Mouse (Mus musculus) hindbrain, embryonic 10.5 days (tissue): Measurements from ENCODE around the gene Akt1. TPM values are rescaled to one million over a fixed set of nuclear protein-coding genes. Genes with fewer than 3 reads are reported as not detected.

Source experiments
- DNase-seq: peaks from one replicate; pipeline ENCODE4 v3.0.0-alpha.2; 2017; ENCODE audit warnings: low spot score
- H3K27ac ChIP-seq: fragments of 300-500 bp; sonication (generic); 2 replicates; pipeline ENCODE4 v1.5.1; 2016; ENCODE audit warnings: mild to moderate bottlenecking, moderate library complexity
- H3K27me3 ChIP-seq: fragments of 300-500 bp; sonication (generic); 2 replicates; pipeline ENCODE4 v1.6.1; 2016; ENCODE audit warnings: mild to moderate bottlenecking; ENCODE audit not compliant: poor library complexity, insufficient read depth, severe bottlenecking
- H3K36me3 ChIP-seq: fragments of 300-500 bp; sonication (generic); 2 replicates; pipeline ENCODE4 v1.6.1; 2016; ENCODE audit warnings: mild to moderate bottlenecking, moderate library complexity
- H3K4me1 ChIP-seq: fragments of 300-500 bp; sonication (generic); replicated peaks from 2 replicates; pipeline ENCODE4 v1.6.1; 2016; ENCODE audit warnings: mild to moderate bottlenecking
- H3K4me3 ChIP-seq: fragments of 300-500 bp; sonication (generic); 2 replicates; pipeline ENCODE4 v1.5.1; 2016; ENCODE audit warnings: mild to moderate bottlenecking, moderate library complexity
- H3K9me3 ChIP-seq: fragments of 300-500 bp; sonication (generic); 2 replicates; pipeline ENCODE4 v1.6.1; 2016; ENCODE audit warnings: mild to moderate bottlenecking, moderate library complexity
- WGBS: fragments of 180-500 bp; shearing (Covaris S2); methylation state at CpG from one replicate; pipeline ENCODE4 v1.1.7; 2016; 5-methylcytosine and 5-hydroxymethylcytosine counted together
- polyA plus RNA-seq: library from polyadenylated mRNA; unstranded; fragments of >200 nt; fragmentation: Nextera tagmentation; extraction: Ambion mirVana; gene quantifications from 2 replicates; pipeline ENCODE4 v1.2.1, GENCODE M21; 2016

Gene Akt1
- polyA plus RNA-seq, 1 experiment from 2014 or later: 56.8 TPM

DNA sequence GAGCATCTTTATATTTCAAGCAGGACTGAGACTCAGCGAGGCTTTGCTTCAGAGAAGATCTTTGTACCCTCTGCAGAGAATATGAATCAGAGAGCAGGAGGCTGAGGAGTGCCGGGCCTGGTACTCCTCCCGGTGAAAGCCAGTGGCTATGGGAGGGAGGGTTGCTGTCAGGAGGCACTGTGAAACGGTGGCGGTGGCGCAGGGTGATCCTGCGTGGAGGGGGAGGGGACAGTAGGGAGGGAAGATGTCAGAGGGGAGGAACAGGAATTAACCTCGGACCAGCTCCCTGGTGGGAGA, 32.8 kb upstream of the Akt1 start:
- Histone ChIP-seq H3K36me3 (no peaks in the 10 kb centered on the region), H3K4me3 (no peak overlapping the region; the same call in 1 of the 2 replicates), H3K27ac (peak overlapping the region; percentile 35), H3K27me3 (peaks cover 52% of the 10 kb centered on the region), H3K4me1 (peaks cover 12% of the 10 kb centered on the region), H3K9me3 (no peaks in the 10 kb centered on the region)
- WGBS: 19% methylated on average over 8 of the region's 8 CpGs
- no peak for DNase-seq

DNA sequence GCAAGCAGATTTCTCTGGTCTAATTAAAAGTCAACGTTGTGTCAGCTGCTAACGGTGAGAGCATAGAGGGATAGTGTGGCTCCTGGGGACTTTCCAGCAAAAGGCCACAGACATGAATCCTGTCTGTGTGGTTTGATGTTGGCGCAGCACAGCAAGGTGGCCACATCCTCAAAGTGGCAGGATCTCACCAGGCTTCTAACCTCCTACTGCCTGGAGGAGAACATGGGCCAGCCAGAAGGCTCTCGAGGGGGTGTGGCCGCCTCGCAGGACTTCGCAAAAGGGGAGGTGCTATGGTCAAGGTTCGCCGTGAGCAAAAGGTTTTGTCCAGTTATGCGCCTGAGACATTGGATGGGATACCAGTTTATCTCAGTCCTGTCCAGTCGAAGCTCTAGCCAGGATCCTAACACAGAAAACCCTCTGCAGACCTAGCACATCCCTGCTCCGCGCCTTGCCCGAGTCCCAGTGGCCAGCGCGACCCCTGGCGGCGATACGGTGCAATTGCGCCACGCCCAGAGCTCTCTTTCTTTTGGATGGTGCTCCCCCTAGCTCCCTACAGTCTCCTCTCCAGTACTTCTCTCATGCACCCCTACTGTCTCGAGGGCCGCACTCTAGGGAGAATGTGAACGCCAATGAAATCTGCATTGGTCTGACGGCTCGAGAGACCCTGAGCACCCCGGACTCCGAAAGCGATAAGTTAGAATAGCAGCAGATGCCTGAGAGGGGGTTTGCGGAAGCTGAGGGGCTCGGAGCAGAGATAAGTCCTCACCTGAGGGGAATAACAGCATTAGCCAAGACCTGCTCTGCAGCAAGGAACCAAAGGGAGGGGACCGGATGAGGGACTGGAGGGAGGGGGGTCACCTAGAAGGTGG, 32.3 kb upstream of the Akt1 start:
- Histone ChIP-seq H3K27ac (peak overlapping the region; percentile 35), H3K27me3 (peaks cover 58% of the 10 kb centered on the region), H3K36me3 (no peaks in the 10 kb centered on the region), H3K4me3 (peak overlapping the region; percentile 27), H3K9me3 (no peaks in the 10 kb centered on the region), H3K4me1 (peaks cover 12% of the 10 kb centered on the region)
- WGBS: 15% methylated on average over 32 of the region's 32 CpGs
- peak; percentile 91 for DNase-seq

DNA sequence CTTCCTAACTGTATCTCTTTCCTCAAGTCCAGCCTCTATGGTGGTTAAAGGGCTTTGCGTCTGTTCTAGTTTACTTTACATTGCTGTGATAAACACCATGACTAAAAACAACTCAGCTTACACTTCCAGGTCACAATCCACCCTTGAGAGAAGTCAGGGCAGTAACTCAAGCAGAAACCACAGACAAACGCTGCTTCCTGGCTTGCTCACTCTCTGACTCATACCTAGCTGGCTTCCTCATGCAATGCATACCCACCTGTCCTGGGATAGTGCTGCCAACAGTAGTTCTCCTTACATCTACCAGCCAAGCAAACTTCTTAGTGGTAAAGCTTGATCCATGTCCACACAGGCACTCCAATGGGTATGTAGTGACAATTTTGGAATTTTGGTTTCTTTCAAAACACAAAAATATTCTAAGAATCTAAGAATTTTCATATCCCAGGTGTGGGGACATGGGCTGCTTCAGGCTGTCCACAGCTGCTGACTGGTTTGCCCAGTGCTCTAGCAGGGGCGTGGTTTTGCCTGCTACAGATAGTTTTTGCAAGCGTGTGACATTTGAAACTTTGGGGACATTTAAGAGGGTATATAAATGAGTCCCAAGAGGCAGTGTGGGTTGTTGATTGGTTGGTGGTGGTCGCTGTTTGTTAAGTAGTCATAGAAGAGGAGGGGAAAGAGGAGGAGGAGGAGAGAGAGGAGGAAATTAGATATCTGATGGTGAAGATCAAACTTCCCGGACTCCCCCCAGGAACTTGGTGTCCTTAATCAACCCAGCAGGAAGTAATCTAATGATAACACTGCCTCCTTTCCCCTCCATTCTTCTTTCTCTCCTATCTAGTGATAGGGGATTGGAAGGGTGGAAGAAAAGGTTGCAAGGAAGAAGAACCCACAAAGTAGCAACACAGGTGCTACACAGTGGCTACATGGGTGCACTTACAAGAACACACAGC, 28.0 kb upstream of the Akt1 start:
- H3K36me3 ChIP-seq: no peaks in the 10 kb centered on the region
- 76% methylated on average over 6 of the region's 6 CpGs for WGBS
- H3K27ac ChIP-seq: no peak overlapping the region
- no peaks in the 10 kb centered on the region for H3K9me3 ChIP-seq
- peaks cover 70% of the 10 kb centered on the region for H3K27me3 ChIP-seq
- no peak overlapping the region for H3K4me3 ChIP-seq
- H3K4me1 ChIP-seq: peaks cover 29% of the 10 kb centered on the region
- DNase-seq: no peak

DNA sequence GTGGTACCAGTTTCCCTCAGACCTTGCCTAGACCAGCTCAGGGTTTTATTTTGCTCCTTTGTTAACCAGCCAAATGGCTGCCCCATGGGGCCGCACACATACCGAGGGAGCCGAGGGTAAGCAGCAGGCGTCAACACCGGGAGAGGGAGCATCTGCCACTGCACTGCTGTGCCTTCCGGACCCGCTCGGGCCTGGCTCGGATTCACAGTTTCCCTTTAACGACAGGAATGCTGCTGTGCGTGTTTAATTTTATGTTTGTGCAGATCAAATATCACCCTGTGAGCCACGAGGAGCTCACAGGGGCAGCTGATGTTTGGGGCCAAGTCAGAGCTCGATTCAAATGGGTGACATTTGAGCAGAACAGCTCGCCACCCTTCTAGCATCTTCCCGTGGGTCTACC, 25.8 kb upstream of the Akt1 start:
- Histone ChIP-seq H3K27ac (peak overlapping the region; percentile 67; the same call in 1 of the 2 replicates), H3K27me3 (peaks cover 68% of the 10 kb centered on the region), H3K9me3 (no peaks in the 10 kb centered on the region), H3K36me3 (no peaks in the 10 kb centered on the region), H3K4me3 (peak overlapping the region; percentile 20), H3K4me1 (peaks cover 18% of the 10 kb centered on the region)
- DNase-seq: peak; percentile 26
- 16% methylated on average over 15 of the region's 15 CpGs for WGBS

DNA sequence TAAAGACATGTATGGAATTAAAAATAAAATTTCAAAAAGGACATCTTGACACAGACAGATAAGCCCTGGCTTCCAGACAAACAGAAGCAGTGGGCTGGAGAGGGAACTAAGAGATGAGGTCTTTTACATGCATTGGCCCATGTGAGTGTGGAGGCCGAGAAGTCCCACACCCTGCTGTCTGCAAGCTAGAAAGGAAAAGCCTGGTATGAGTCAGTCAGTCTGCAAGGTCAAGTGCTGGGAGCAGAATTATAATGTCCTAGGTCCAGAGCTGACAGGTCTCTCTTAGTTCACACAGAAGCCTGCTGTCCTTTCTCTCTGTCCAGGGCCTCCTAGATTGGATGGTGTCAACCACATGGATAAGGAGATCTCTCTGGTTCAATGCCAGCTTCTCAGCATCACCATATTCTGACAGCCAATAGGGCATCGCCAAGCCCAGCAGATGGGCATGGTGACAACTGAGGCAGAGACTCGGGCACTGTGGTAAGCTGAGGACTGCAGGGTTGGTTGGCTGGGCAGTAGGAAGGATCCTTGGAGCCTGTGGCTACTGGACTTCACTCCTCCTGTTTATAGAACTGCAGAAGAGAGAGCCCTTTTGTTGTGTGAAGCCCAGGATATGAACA, 22.2 kb upstream of the Akt1 start:
- no peak overlapping the region for H3K27ac ChIP-seq
- DNase-seq: no peak
- H3K4me1 ChIP-seq: peaks cover 39% of the 10 kb centered on the region
- WGBS: 90% methylated on average over 3 of the region's 3 CpGs
- no peaks in the 10 kb centered on the region for H3K36me3 ChIP-seq
- H3K4me3 ChIP-seq: no peak overlapping the region
- H3K9me3 ChIP-seq: no peaks in the 10 kb centered on the region
- peaks cover 51% of the 10 kb centered on the region for H3K27me3 ChIP-seq

DNA sequence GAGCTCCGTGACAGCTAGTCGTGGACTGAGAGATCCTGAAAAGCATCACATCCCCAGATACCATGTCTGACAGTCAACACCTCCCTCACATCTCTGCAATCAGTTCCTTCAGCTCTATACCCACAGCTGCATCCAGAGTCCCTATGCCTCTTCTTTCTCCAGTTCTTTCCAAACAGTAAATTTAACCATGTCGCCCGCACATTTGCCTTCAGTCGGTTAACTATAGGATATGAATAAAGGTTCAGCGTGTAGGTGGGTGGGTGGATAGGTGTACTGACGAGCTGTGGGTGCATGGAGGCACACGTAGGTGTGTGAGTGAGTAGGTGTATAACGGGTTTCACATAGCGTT, 19.4 kb upstream of the Akt1 start:
- 86% methylated on average over 10 of the region's 10 CpGs for WGBS
- no peak for DNase-seq
- Histone ChIP-seq H3K4me3 (peak overlapping the region; percentile 70), H3K9me3 (no peaks in the 10 kb centered on the region), H3K27ac (peak overlapping the region; percentile 95), H3K27me3 (peaks cover 23% of the 10 kb centered on the region), H3K4me1 (peaks cover 32% of the 10 kb centered on the region), H3K36me3 (no peaks in the 10 kb centered on the region)

DNA sequence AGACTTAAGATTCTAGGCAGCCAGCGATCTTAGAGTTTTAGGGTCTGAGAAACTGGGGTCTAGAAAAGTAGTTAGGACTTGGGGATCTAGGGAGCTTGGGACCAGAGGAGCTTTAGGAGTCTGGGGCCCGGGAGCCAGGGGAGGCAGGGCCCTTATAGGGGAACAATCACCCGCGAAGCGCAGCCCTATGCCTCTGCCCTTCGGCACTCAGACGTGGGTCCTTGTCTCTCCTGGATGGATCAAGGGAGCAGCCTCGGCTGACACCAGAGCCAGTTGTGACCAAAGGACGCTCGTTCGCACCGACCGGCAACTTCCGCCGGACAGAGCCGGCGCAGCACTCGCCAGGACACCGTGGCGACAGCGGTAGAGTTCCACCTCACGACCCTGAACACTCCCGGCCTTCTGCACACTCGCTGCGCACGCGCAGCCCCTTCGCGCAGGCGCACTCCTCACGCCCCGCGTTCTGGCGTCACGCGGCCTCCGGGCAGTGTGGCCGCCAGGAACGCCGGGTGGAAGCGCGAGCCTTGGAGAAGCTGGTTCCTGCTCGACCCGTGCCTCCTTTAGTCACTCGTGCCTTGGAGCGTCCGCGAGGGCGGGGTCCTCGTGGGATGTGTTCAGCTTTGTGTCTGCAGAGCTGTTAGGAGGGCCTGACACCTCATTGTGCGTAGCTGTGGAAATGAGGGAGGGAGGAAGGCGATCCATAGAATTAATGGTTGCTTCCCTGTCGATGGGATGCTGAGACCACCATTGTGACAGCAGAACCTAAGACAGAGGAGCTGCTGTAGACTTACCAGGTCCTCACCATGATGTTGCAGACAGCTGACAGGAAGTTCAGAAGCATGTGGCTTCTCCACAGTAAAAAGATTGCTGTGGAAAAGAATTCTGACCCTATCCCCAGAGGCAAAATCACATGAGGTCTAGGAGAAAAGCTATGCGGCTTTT, 18.8 kb upstream of the Akt1 start:
- no peaks in the 10 kb centered on the region for H3K9me3 ChIP-seq
- H3K4me1 ChIP-seq: peaks cover 30% of the 10 kb centered on the region
- WGBS: 4% methylated on average over 54 of the region's 54 CpGs
- peak overlapping the region; percentile 70 for H3K4me3 ChIP-seq
- peaks cover 19% of the 10 kb centered on the region for H3K27me3 ChIP-seq
- peak; percentile 95 for DNase-seq
- H3K27ac ChIP-seq: peak overlapping the region; percentile 95
- no peaks in the 10 kb centered on the region for H3K36me3 ChIP-seq

DNA sequence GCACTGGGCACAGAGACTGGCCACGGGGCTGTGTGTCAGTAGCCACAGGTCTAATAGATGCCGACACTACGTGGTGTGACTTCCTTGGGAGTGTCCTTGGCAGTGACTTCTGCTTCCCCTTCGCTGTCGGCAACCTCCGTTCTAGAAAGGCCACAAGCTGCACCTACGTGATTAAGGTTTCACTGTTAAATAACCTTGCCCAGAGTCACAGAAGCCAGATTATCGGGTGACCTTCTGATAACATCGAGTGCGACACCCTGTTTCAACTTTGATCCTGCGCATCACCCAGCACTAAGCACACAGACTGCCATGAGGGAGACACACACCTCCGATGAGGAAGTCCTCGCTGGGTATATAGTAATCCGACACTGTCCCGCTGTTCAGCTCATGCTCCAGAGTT, 13.8 kb upstream of the Akt1 start:
- Histone ChIP-seq H3K9me3 (0 out of 2 replicates have a peak, but pooled peaks cover 4% of the 10 kb centered on the region), H3K27me3 (peaks cover 5% of the 10 kb centered on the region; the same call in 1 of the 2 replicates), H3K4me3 (no peak overlapping the region), H3K36me3 (peaks cover 15% of the 10 kb centered on the region), H3K27ac (no peak overlapping the region), H3K4me1 (peaks cover 21% of the 10 kb centered on the region)
- DNase-seq: no peak
- WGBS: 78% methylated on average over 15 of the region's 15 CpGs

DNA sequence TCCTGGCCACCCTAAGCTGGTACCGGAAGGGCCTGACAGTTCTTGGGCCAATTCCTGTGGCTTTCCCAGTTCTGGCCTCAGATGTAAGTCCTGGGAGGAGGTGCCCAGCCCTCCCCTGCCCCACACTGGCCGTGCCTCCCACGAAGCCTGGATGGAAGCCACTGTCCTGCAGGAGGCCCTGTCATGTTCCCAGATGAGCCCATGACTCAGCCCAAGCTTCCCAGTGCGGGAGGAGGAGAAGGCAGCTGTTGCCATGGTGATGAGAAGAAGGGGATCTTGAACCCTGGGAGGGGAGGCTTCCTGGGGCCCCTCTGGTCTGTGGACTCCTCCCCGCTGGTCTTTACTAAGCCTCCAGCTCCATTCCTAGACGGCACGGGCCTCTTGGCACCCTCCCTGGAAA, 8.7 kb upstream of the Akt1 start:
- Histone ChIP-seq H3K36me3 (peaks cover 37% of the 10 kb centered on the region), H3K27ac (no peak overlapping the region), H3K4me1 (peaks cover 34% of the 10 kb centered on the region), H3K9me3 (0 out of 2 replicates have a peak, but pooled peaks cover 4% of the 10 kb centered on the region), H3K27me3 (peaks cover 57% of the 10 kb centered on the region), H3K4me3 (no peak overlapping the region)
- DNase-seq: no peak
- WGBS: 53% methylated on average over 7 of the region's 7 CpGs

DNA sequence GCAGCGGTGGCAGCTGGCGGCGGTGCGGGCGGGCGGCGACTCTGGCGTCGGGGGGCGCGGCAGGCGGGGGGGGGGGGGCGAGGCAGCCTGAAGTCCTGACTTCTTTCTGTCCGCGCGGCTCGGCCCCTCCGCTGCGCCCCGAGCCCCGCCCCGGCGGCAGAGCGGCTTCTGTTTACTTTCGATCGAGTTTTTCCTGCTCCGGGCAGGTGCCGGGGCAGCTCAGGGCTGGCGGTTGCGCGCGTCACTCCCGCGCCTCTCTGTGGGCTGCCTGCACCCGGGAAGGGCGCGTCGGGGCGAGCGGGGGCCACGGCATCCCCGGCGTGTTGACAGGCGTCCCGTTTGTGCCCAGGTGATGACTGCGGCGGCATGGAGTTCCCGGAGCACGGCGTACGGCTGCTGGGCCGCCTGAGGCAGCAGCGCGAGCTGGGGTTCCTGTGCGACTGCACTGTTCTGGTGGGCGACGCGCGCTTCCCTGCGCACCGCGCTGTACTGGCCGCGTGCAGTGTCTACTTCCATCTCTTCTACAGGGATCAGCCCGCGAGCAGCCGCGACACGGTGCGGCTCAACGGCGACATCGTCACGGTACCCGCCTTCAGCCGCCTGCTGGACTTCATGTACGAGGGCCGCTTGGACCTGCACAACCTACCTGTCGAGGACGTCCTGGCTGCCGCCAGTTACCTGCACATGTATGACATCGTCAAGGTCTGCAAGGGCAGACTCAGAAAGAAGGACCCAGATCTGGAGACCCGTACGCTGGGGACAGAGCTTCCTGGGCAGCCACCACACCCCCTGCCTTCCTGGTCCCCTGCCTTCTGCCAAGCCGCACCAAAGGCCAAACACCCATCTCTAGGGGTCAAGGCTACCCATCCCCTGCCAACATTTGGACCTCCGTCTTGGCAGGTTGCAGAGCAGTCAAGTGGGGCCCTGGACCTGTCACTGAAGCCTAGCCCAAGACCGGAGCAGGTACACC, 4.6 kb upstream of the Akt1 start:
- H3K27ac ChIP-seq: peak overlapping the region; percentile 90
- peak; percentile 59 for DNase-seq
- WGBS: 3% methylated on average over 81 of the region's 87 CpGs
- peaks cover 79% of the 10 kb centered on the region for H3K27me3 ChIP-seq
- peaks cover 22% of the 10 kb centered on the region for H3K36me3 ChIP-seq
- H3K9me3 ChIP-seq: no peaks in the 10 kb centered on the region
- H3K4me3 ChIP-seq: peak overlapping the region; percentile 75
- peaks cover 62% of the 10 kb centered on the region for H3K4me1 ChIP-seq

DNA sequence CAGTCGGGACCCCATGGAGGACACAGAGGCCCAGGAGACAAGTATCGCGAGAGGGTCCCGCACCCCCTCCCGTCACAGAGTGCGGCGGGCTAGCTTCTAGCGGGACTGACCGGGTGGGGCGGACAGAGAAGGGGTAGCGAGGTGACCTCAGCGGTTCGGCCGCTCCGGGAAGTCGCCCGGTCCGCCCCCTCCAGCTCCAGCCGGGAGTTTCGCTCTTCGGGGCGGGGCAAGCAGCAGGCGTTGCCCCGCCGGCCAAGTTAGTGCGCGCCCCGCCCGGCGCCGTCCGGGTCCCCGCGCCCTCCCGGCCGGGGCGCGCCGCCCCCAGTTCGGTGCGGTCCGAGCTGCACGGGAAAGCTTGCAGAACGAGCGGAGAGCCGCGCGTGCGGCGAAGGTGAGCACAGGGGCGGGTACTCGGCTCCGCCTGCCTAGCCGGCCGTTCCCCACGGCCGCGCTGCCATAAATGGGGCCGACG, 3.9 kb upstream of the Akt1 start, which contains the start of gene Zbtb42:
TSS of gene Zbtb42 (plus strand) at position 274 of the 472 bp plus-strand sequence.
- H3K27me3 ChIP-seq: peaks cover 75% of the 10 kb centered on the region
- under 1% methylated on average over 59 of the region's 60 CpGs for WGBS
- H3K27ac ChIP-seq: peak within 1 kb of the TSS; percentile 90
- H3K36me3 ChIP-seq: peaks cover 22% of the 10 kb centered on the region
- peak; percentile 87 for DNase-seq
- H3K4me3 ChIP-seq: peak within 1 kb of the TSS; percentile 75
- H3K9me3 ChIP-seq: no peaks in the 10 kb centered on the region
- peaks cover 61% of the 10 kb centered on the region for H3K4me1 ChIP-seq
